Mouse (Mus musculus) MEL (cell line): ENCODE measurements around the gene Slc16a14. TPM values are rescaled to one million over a fixed set of nuclear protein-coding genes. Genes with fewer than 3 reads are reported as not detected.

Source experiments
- DNase-seq: peaks from one replicate; pipeline ENCODE4 v3.0.0; 2011; ENCODE audit warnings: low read depth, low spot score
- H3K27ac ChIP-seq: 2 replicates; pipeline ENCODE4 v1.5.1; 2012; ENCODE audit warnings: low read depth, mild to moderate bottlenecking, control low read depth, low read length, moderate library complexity; ENCODE audit not compliant: control insufficient read depth
- H3K27me3 ChIP-seq, 2 experiments: fragments of 150-350 bp in 1 of 2; sonication (generic) in 1 of 2; 2 replicates each; pipeline ENCODE4 v1.6.1; 2012; ENCODE audit warnings: low read length in 2 of 2, mild to moderate bottlenecking in 2 of 2, improper control_type of control experiment in 1 of 2, moderate library complexity in 1 of 2; ENCODE audit not compliant: insufficient read depth in 2 of 2, control insufficient read depth in 1 of 2
- H3K36me3 ChIP-seq, 2 experiments: 2 replicates each; pipeline ENCODE4 v1.6.1; 2012 to 2014; ENCODE audit warnings: low read length in 2 of 2, improper control_type of control experiment in 1 of 2, inconsistent platforms in 1 of 2, mild to moderate bottlenecking in 1 of 2; ENCODE audit not compliant: insufficient read depth in 2 of 2, control insufficient read depth in 1 of 2
- H3K4me1 ChIP-seq, 2 experiments: fragments of 150-350 bp in 1 of 2; sonication (generic) in 1 of 2; 2 replicates each; pipeline ENCODE4 v1.6.1; 2012; ENCODE audit warnings: low read length in 2 of 2, improper control_type of control experiment in 1 of 2, mild to moderate bottlenecking in 1 of 2; ENCODE audit not compliant: insufficient read depth in 2 of 2, control insufficient read depth in 1 of 2
- H3K4me3 ChIP-seq, 2 experiments: fragments of 150-350 bp in 1 of 2; sonication (generic) in 1 of 2; 2 replicates each; pipeline ENCODE4 v1.5.1; 2012; ENCODE audit warnings: low read depth in 2 of 2, low read length in 2 of 2, mild to moderate bottlenecking in 2 of 2, moderate library complexity in 2 of 2, control low read depth in 1 of 2, improper control_type of control experiment in 1 of 2; ENCODE audit not compliant: control insufficient read depth in 1 of 2, insufficient read depth in 1 of 2
- H3K79me2 ChIP-seq: 2 replicates; pipeline ENCODE4 v1.6.1; 2012; ENCODE audit warnings: mild to moderate bottlenecking, low read length, moderate library complexity; ENCODE audit not compliant: control insufficient read depth, poor library complexity, insufficient read depth
- H3K9ac ChIP-seq: 2 replicates; pipeline ENCODE4 v1.6.1; 2012; ENCODE audit warnings: low read depth, mild to moderate bottlenecking, control low read depth, low read length, moderate library complexity; ENCODE audit not compliant: control insufficient read depth, poor library complexity, severe bottlenecking
- H3K9me3 ChIP-seq: fragments of 150-350 bp; sonication (generic); replicated peaks from 2 replicates; pipeline ENCODE4 v1.6.1; 2012; ENCODE audit warnings: mild to moderate bottlenecking, low read length, improper control_type of control experiment, moderate library complexity; ENCODE audit not compliant: insufficient read depth
- BHLHE40 ChIP-seq: IDR thresholded peaks from 2 replicates; pipeline ENCODE4 v1.6.1; 2012; ENCODE audit warnings: low read depth, mild to moderate bottlenecking, inconsistent platforms, low read length, improper control_type of control experiment, borderline replicate concordance
- CHD2 ChIP-seq: IDR thresholded peaks from 2 replicates; pipeline ENCODE4 v1.6.1; 2011; ENCODE audit warnings: low read length, improper control_type of control experiment
- E2F4 ChIP-seq: IDR thresholded peaks from 2 replicates; pipeline ENCODE4 v1.6.1; 2011; ENCODE audit warnings: low read depth, low read length, improper control_type of control experiment, borderline replicate concordance
- ELF1 ChIP-seq: IDR thresholded peaks from 2 replicates; pipeline ENCODE4 v1.6.1; 2014; ENCODE audit warnings: low read depth, mild to moderate bottlenecking, inconsistent platforms, low read length, improper control_type of control experiment, moderate library complexity
- ETS1 ChIP-seq: IDR thresholded peaks from 2 replicates; pipeline ENCODE4 v1.6.1; 2012; ENCODE audit warnings: low read depth, mild to moderate bottlenecking, inconsistent platforms, low read length, improper control_type of control experiment, moderate library complexity
- GATA1 ChIP-seq: IDR thresholded peaks from 2 replicates; pipeline ENCODE4 v1.6.1; 2011; ENCODE audit warnings: low read depth, low read length, improper control_type of control experiment
- JUND ChIP-seq: IDR thresholded peaks from 2 replicates; pipeline ENCODE4 v1.6.1; 2011; ENCODE audit warnings: low read depth, mild to moderate bottlenecking, improper control_type of control experiment, low read length
- MAX ChIP-seq: IDR thresholded peaks from 2 replicates; pipeline ENCODE4 v1.6.1; 2011; ENCODE audit warnings: low read length, improper control_type of control experiment
- MAZ ChIP-seq: IDR thresholded peaks from 2 replicates; pipeline ENCODE4 v1.6.1; 2012; ENCODE audit warnings: low read depth, mild to moderate bottlenecking, inconsistent platforms, low read length, improper control_type of control experiment
- MEF2A ChIP-seq: IDR thresholded peaks from 2 replicates; pipeline ENCODE4 v1.6.1; 2014; ENCODE audit warnings: low read depth, mild to moderate bottlenecking, inconsistent platforms, low read length, improper control_type of control experiment; ENCODE audit not compliant: poor library complexity, insufficient replicate concordance, severe bottlenecking; ENCODE audit errors: extremely low read depth
- MXI1 ChIP-seq: IDR thresholded peaks from 2 replicates; pipeline ENCODE4 v1.6.1; 2011; ENCODE audit warnings: mild to moderate bottlenecking, low read depth, low read length, improper control_type of control experiment
- MYB ChIP-seq: IDR thresholded peaks from 2 replicates; pipeline ENCODE4 v1.6.1; 2011; ENCODE audit warnings: mild to moderate bottlenecking, low read depth, low read length, improper control_type of control experiment
- MYC ChIP-seq: IDR thresholded peaks from 2 replicates; pipeline ENCODE4 v1.6.1; 2011; ENCODE audit warnings: low read depth, mild to moderate bottlenecking, low read length, improper control_type of control experiment, moderate library complexity
- NRF1 ChIP-seq: IDR thresholded peaks from 2 replicates; pipeline ENCODE4 v1.6.1; 2014; ENCODE audit warnings: low read depth, mild to moderate bottlenecking, inconsistent platforms, low read length, improper control_type of control experiment, moderate library complexity; ENCODE audit not compliant: poor library complexity, insufficient read depth, severe bottlenecking
- POLR2AphosphoS2 ChIP-seq: IDR thresholded peaks from 2 replicates; pipeline ENCODE4 v1.6.1; 2011; ENCODE audit warnings: low read length, improper control_type of control experiment
- POLR2AphosphoS5 ChIP-seq: IDR thresholded peaks from 2 replicates; pipeline ENCODE4 v1.6.1; 2012; ENCODE audit warnings: low read depth, borderline replicate concordance, mild to moderate bottlenecking, inconsistent platforms, low read length, moderate library complexity, mixed read lengths
- RAD21 ChIP-seq: IDR thresholded peaks from 2 replicates; pipeline ENCODE4 v1.6.1; 2011; ENCODE audit warnings: mild to moderate bottlenecking, low read depth, low read length, improper control_type of control experiment
- TBP ChIP-seq: IDR thresholded peaks from 2 replicates; pipeline ENCODE4 v1.8.0; 2011; ENCODE audit warnings: low read depth, low read length, improper control_type of control experiment
- UBTF ChIP-seq: IDR thresholded peaks from 2 replicates; pipeline ENCODE4 v1.6.1; 2012; ENCODE audit warnings: low read depth, mild to moderate bottlenecking, inconsistent platforms, low read length, improper control_type of control experiment, moderate library complexity, borderline replicate concordance; ENCODE audit not compliant: insufficient read depth
- USF1 ChIP-seq: IDR thresholded peaks from 2 replicates; pipeline ENCODE4 v1.6.1; 2014; ENCODE audit warnings: low read depth, mild to moderate bottlenecking, inconsistent platforms, low read length, improper control_type of control experiment, moderate library complexity
- ZKSCAN1 ChIP-seq: IDR thresholded peaks from 2 replicates; pipeline ENCODE4 v1.6.1; 2012; ENCODE audit warnings: low read depth, mild to moderate bottlenecking, inconsistent platforms, low read length, improper control_type of control experiment, moderate library complexity
- ZMIZ1 ChIP-seq: IDR thresholded peaks from 2 replicates; pipeline ENCODE4 v1.6.1; 2012; ENCODE audit warnings: low read depth, mild to moderate bottlenecking, inconsistent platforms, low read length, improper control_type of control experiment, moderate library complexity
- polyA plus RNA-seq, 2 experiments: library from polyadenylated mRNA; stranded (reverse) in 1 of 2; unstranded in 1 of 2; fragments of >175 nt in 1 of 2; fragments of >200 nt in 1 of 2; gene quantifications; 2 replicates each; pipeline versions ENCODE4 v1.2.1 to v1.2.4; 2012; ENCODE audit warnings: low replicate concordance in 2 of 2, low read depth in 1 of 2; ENCODE audit not compliant: insufficient read length in 2 of 2, insufficient read depth in 1 of 2, missing spikeins in 1 of 2
- total RNA-seq: library from RNA; depleted of rRNA; stranded (reverse); fragments of 300-350 nt; gene quantifications from 2 replicates; pipeline ENCODE4 v1.2.3, GENCODE M21; 2012

The Slc16a14 gene
- total and polyA plus RNA-seq, 3 experiments = not detected

DNA sequence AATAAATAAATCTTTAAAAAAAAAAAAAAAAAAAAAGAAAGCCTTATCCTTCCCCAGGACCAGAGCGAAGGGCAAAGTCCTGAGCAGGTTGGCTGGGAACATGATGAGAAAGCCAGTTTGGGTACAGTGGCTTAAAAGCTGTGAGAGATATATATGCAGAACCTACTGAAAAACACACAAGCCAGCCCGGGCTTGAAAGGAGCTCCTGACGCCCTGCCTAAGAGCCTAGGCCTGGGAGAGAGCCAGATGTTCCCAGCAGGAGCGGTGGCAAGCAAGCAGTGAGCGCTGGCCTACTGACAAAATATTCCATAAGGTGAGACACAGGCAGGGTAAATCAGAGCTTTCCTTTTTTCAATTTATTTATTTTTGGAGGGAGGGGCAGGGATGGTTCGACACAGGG, 68.7 kb downstream of the Slc16a14 start:
- H3K9me3 ChIP-seq = no peaks in the 10 kb centered on the region
- H3K4me3 ChIP-seq = no peak overlapping the region
- H3K27ac ChIP-seq = no peak overlapping the region
- H3K4me1 ChIP-seq = no peaks in the 10 kb centered on the region; a peak in 1 of 4 replicates
- DNase-seq = no peak
- H3K36me3 ChIP-seq = no peaks in the 10 kb centered on the region
- no peaks in the 10 kb centered on the region for H3K27me3 ChIP-seq
- no peaks in the 10 kb centered on the region for H3K79me2 ChIP-seq
- TF ChIP-seq POLR2AphosphoS2 (no peak), MEF2A (no peak), POLR2AphosphoS5 (no peak), UBTF (no peak)
- no peak overlapping the region for H3K9ac ChIP-seq

DNA sequence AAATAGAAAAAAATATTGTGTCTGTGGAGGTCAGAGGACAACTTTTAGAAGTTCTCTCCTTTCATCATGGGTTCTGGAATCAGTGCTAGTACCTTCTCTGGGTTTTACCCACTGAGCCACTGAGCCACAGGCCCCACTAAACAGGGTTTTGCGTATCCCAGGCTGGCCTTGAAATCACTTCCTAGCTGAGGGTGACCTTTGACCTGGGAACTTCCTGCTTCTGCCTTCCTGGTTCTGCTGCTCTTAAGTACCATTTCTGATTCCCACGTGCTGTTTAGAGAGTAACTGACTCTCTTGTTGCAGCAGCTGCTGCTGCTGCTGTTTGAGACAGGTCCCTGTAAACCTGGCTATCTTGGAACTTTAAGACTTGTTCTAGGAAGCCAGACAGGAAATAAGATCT, 70.3 kb downstream of the Slc16a14 start:
- Histone ChIP-seq H3K9ac (no peak overlapping the region), H3K27me3 (no peaks in the 10 kb centered on the region), H3K79me2 (no peaks in the 10 kb centered on the region)
- no peak for DNase-seq
- TF ChIP-seq TBP = no peak
- TF ChIP-seq USF1 = no peak
- no peak for TF ChIP-seq BHLHE40
- TF ChIP-seq, all 39 proteins: peak for 0
- no peaks in the 10 kb centered on the region for H3K9me3 ChIP-seq
- H3K4me1 ChIP-seq = peaks cover 3 to 9% of the 10 kb centered on the region in 2 experiments
- H3K27ac ChIP-seq = no peak overlapping the region
- peaks cover 0 to 5% of the 10 kb centered on the region in 2 experiments; a peak in 2 of 4 replicates for H3K36me3 ChIP-seq
- H3K4me3 ChIP-seq = no peak overlapping the region

- Histone ChIP-seq H3K4me3 (no peak overlapping the region), H3K27me3 (no peaks in the 10 kb centered on the region), H3K4me1 (peaks cover 3 to 9% of the 10 kb centered on the region in 2 experiments; a peak in 3 of 4 replicates), H3K9ac (no peak overlapping the region), H3K27ac (no peak overlapping the region), H3K36me3 (peaks cover 0 to 5% of the 10 kb centered on the region in 2 experiments; a peak in 2 of 4 replicates), H3K79me2 (no peaks in the 10 kb centered on the region), H3K9me3 (no peaks in the 10 kb centered on the region)
- no peak for TF ChIP-seq MAX
- TF ChIP-seq USF1 = no peak
- no peak for TF ChIP-seq MYB
- TF ChIP-seq ELF1 = no peak
- no peak for TF ChIP-seq ZMIZ1
- no peak for TF ChIP-seq ETS1
- TF ChIP-seq MAZ = no peak
- no peak for TF ChIP-seq ZKSCAN1
- no peak for TF ChIP-seq MXI1
- TF ChIP-seq MYC = no peak
- no peak for TF ChIP-seq JUND
- no peak for TF ChIP-seq GATA1
- TF ChIP-seq RAD21 = no peak
- TF ChIP-seq CHD2 = no peak
- no peak for TF ChIP-seq POLR2AphosphoS2
- no peak for TF ChIP-seq NRF1
- TF ChIP-seq E2F4 = no peak
- DNase-seq = no peak
Measured at GRCm38 (mm10) chr1:84861255-84861630, 73.7 kb downstream of the Slc16a14 start.
